Mouse (Mus musculus) cortical plate, adult 2 months (tissue): ENCODE data around the gene Ppp2r3a.

Source experiments
- CTCF ChIP-seq: fragments of 200-500 bp; IDR thresholded peaks from 2 replicates; pipeline ENCODE4 v1.5.1; 2011; ENCODE audit warnings: mild to moderate bottlenecking, control low read depth, low read length; ENCODE audit not compliant: insufficient read depth; ENCODE audit errors: extremely low read depth
- POLR2A ChIP-seq: fragments of 200-500 bp; IDR thresholded peaks from 2 replicates; pipeline ENCODE4 v1.6.1; 2011; ENCODE audit warnings: mild to moderate bottlenecking, low read length, control low read depth; ENCODE audit not compliant: insufficient read depth; ENCODE audit errors: extremely low read depth

DNA sequence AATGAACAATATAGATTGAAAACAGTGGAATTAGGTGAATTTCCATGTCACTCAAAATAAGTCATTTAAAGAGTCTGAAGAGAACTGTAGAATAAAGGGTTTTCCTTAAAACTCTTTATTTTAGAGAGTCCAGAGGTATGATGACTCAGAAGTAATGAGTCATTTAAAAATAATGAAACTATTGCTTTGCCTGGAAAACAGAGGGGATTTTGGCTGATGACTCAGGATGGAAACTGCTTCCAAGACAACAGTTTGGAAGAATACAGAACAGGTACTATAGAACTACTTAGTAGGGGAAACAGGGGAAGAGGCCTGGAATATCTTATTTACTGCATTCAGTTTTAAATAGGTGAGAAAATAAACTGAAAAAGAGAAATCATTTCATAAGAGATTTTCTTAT, 22.7 kb downstream of the Ppp2r3a start:
- no peak for TF ChIP-seq CTCF
- no peak for TF ChIP-seq POLR2A
